Mouse (Mus musculus): ENCODE measurements around the gene Fgfr2. TPM values are rescaled to one million over a fixed set of nuclear protein-coding genes. Genes with fewer than 3 reads are reported as not detected.
A peak's percentile ranks its signal among the peaks of the same experiment; 100 is the strongest.

Gene Fgfr2
- polyA plus RNA-seq, 1 experiment from 2014 or later, result 93.4 TPM

DNA sequence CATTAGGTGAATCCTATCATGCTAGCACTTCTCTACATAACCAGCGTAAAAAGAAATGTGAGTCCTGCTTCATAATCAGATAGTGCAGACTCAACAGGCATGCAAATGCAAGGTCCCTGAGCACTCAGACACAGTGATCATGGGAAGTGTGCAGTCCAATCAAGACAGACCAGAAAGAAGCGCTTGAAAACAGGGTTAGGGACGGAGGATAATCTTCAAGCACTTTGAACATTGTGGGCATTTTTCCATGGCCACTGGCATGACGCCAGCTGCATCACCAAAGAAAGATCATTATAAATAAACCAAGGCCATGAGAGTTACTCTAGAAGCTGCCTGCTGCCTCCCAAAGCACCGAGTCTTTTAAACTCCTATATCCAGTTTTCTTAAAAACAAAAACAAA lies 2923.8 kb downstream of the Fgfr2 start:
- Histone ChIP-seq H3K36me3 (ENCODE audit: control insufficient read depth, insufficient read depth, low read length) (peaks cover 5% of the 10 kb centered on the region), H3K9me3 (replicated peaks; ENCODE audit: control insufficient read depth, low read length) (no peaks in the 10 kb centered on the region)

DNA sequence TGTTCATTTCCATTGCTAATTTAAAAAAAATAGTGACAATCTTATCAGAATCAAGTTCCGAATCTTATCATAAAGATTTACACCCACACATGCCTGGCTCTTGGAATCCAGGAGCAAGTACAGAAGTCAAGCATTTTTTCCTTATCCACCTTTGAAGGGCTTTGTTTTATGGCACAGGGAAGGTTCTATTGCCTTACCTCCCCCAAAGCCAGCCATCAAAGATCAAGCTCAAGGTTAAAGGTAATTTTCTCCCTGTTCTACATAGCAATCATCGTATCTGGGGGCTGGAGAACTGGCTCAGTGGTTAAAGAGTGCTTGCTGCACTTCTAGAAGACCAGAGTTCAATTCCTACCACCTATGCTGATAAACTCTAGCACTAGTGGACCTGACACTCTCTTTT lies 2928.1 kb downstream of the Fgfr2 start:
- Histone ChIP-seq H3K27me3 (ENCODE audit: control insufficient read depth, insufficient read depth, low read length) (no peaks in the 10 kb centered on the region), H3K36me3 (ENCODE audit: control insufficient read depth, insufficient read depth, low read length) (peaks cover 5% of the 10 kb centered on the region; the same call in 1 of the 2 replicates), H3K9me3 (replicated peaks; ENCODE audit: control insufficient read depth, low read length) (no peaks in the 10 kb centered on the region), H3K4me1 (ENCODE audit: control insufficient read depth, insufficient read depth, low read length) (peaks cover 20% of the 10 kb centered on the region; the same call in 1 of the 2 replicates), H3K27ac (ENCODE audit: low read length) (no peak overlapping the region), H3K4me2 (ENCODE audit: low read depth, low read length) (no peak overlapping the region), H3K4me3 (replicated peaks; ENCODE audit: low read length) (no peak overlapping the region), H3K9ac (ENCODE audit: low read length) (no peak overlapping the region)
- ATAC-seq (ENCODE audit: insufficient read depth, low FRiP score), result no peak
- WGBS, result 77% methylated on average over 2 of the region's 2 CpGs

More for the DNA sequence above, 2923.8 kb downstream of the Fgfr2 start:
- Histone ChIP-seq H3K4me3 (replicated peaks; ENCODE audit: low read length) (no peak overlapping the region), H3K27ac (ENCODE audit: low read length) (no peak overlapping the region), H3K4me1 (ENCODE audit: control insufficient read depth, insufficient read depth, low read length) (0 out of 2 replicates have a peak, but pooled peaks cover 7% of the 10 kb centered on the region), H3K4me2 (ENCODE audit: low read depth, low read length) (no peak overlapping the region), H3K9ac (ENCODE audit: low read length) (no peak overlapping the region), H3K27me3 (ENCODE audit: control insufficient read depth, insufficient read depth, low read length) (no peaks in the 10 kb centered on the region)
- no peak for ATAC-seq (ENCODE audit: insufficient read depth, low FRiP score)
- WGBS, result 64% methylated on average over 5 of the region's 5 CpGs

DNA sequence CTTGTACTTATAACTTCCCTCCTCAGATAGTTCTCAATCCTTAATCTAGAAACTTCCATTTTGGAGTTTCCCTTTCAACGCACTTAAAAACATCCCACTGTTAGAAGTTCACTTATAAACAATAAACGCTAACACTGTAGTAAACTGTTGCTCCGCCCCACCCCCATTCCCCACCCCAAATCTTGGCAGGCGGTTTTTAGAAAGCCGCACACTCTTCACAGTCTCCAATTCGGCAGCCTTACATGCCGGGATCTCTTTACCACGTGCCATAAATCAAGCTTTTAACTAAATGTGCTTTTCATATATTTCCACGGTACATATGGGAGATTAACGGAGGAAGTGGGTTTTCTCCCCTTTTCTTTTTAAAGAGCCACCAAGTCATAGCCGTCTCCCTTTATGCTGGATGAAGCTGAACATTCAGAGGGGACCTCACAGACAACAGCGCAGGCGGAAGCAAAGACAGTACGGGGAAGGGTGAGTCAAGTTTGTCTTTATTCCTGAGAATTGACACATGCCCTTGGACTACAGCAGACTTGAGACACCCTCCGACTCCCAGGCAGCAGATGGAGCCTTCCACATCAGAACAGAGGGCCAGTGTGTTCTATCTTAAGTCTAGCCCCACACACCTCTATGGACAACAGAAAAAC lies 2932.7 kb downstream of the Fgfr2 start:
- no peaks in the 10 kb centered on the region for H3K27me3 ChIP-seq (ENCODE audit: control insufficient read depth, insufficient read depth, low read length)
- H3K9me3 ChIP-seq (replicated peaks; ENCODE audit: control insufficient read depth, low read length), result no peaks in the 10 kb centered on the region
- H3K9ac ChIP-seq (ENCODE audit: low read length), result no peak overlapping the region
- H3K27ac ChIP-seq (ENCODE audit: low read length), result peak overlapping the region; percentile 40
- WGBS, result 38% methylated on average over 15 of the region's 15 CpGs
- no peak overlapping the region for H3K4me3 ChIP-seq (replicated peaks; ENCODE audit: low read length)
- peaks cover 15% of the 10 kb centered on the region; the same call in 1 of the 2 replicates for H3K4me1 ChIP-seq (ENCODE audit: control insufficient read depth, insufficient read depth, low read length)
- peaks cover 5% of the 10 kb centered on the region for H3K36me3 ChIP-seq (ENCODE audit: control insufficient read depth, insufficient read depth, low read length)
- H3K4me2 ChIP-seq (ENCODE audit: low read depth, low read length), result peak overlapping the region; percentile 10; the same call in 1 of the 2 replicates
- no peak for ATAC-seq (ENCODE audit: insufficient read depth, low FRiP score)

DNA sequence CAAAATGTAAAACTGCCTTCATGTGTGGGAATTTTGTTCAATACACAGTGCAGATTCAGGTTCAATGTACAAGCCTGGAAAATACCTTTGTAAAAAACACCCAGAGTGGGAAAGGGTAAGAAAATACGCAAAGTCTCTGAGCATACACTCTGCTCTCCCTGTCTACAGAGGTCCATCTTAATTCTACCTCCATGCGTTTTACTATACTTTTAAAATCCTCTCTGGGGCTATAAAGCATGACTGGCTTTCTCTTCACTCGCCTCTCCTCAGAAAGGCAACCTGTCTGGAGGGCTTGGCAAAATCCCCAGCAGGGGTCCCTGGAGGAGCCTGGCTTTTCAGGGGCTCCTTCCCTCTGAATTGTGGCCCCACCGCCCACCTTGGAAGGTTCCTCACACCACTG lies 2933.2 kb downstream of the Fgfr2 start:
- ATAC-seq (ENCODE audit: insufficient read depth, low FRiP score), result no peak
- Histone ChIP-seq H3K27ac (ENCODE audit: low read length) (peak overlapping the region; percentile 34; the same call in 1 of the 2 replicates), H3K9ac (ENCODE audit: low read length) (no peak overlapping the region), H3K9me3 (replicated peaks; ENCODE audit: control insufficient read depth, low read length) (no peaks in the 10 kb centered on the region), H3K4me2 (ENCODE audit: low read depth, low read length) (no peak overlapping the region), H3K4me1 (ENCODE audit: control insufficient read depth, insufficient read depth, low read length) (peaks cover 15% of the 10 kb centered on the region; the same call in 1 of the 2 replicates), H3K27me3 (ENCODE audit: control insufficient read depth, insufficient read depth, low read length) (no peaks in the 10 kb centered on the region), H3K4me3 (replicated peaks; ENCODE audit: low read length) (no peak overlapping the region), H3K36me3 (ENCODE audit: control insufficient read depth, insufficient read depth, low read length) (peaks cover 5% of the 10 kb centered on the region)
- WGBS, result 76% methylated on average over 4 of the region's 4 CpGs

DNA sequence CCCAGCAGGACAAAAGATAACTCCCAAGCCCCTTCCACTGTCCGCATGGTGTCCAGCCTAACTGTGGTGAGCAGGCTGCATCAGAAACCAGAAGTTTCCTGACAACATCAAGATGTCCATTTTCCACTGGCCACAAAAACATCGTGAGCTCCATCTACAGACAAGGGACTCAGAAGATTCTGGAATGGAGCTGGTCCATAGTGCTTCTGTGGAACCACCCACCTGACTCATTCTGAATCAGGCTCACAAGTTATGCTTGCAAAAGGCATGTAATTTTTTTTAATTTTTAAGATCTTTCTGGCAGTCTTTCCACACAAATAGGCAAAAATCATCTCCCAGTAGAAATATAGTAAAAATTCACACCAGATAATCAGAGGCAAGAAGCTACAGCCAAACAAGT lies 2935.0 kb downstream of the Fgfr2 start:
- Histone ChIP-seq H3K4me1 (ENCODE audit: control insufficient read depth, insufficient read depth, low read length) (peaks cover 13% of the 10 kb centered on the region), H3K4me3 (replicated peaks; ENCODE audit: low read length) (no peak overlapping the region), H3K27me3 (ENCODE audit: control insufficient read depth, insufficient read depth, low read length) (no peaks in the 10 kb centered on the region), H3K9ac (ENCODE audit: low read length) (no peak overlapping the region), H3K9me3 (replicated peaks; ENCODE audit: control insufficient read depth, low read length) (no peaks in the 10 kb centered on the region), H3K27ac (ENCODE audit: low read length) (no peak overlapping the region), H3K4me2 (ENCODE audit: low read depth, low read length) (no peak overlapping the region), H3K36me3 (ENCODE audit: control insufficient read depth, insufficient read depth, low read length) (peaks cover 20% of the 10 kb centered on the region)
- WGBS, result 87% methylated on average over 2 of the region's 2 CpGs
- ATAC-seq (ENCODE audit: insufficient read depth, low FRiP score), result no peak

DNA sequence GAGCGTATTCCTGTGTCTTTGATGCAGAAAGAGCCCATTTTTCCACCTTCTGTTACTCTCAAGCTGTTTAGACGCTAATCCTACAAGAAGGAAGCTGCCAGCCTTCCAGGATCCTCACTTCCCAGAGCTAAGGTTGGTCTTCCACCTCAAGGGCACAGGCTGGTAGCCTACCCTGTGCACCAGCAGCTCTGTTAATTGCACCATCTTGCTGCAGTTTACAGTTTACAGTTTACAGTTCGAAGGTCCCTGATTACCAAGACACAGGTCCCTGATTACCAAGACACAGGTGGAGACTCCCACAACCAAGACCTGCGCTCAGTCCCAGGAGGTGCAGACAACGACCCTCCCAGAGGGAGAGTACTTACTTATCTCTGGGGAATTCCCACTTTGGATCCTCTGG lies 2938.3 kb downstream of the Fgfr2 start:
- Histone ChIP-seq H3K4me3 (replicated peaks; ENCODE audit: low read length) (no peak overlapping the region), H3K9me3 (replicated peaks; ENCODE audit: control insufficient read depth, low read length) (no peaks in the 10 kb centered on the region), H3K4me2 (ENCODE audit: low read depth, low read length) (no peak overlapping the region), H3K27ac (ENCODE audit: low read length) (no peak overlapping the region), H3K36me3 (ENCODE audit: control insufficient read depth, insufficient read depth, low read length) (peaks cover 28% of the 10 kb centered on the region), H3K4me1 (ENCODE audit: control insufficient read depth, insufficient read depth, low read length) (peaks cover 5% of the 10 kb centered on the region), H3K9ac (ENCODE audit: low read length) (no peak overlapping the region), H3K27me3 (ENCODE audit: control insufficient read depth, insufficient read depth, low read length) (no peaks in the 10 kb centered on the region)
- WGBS, result 74% methylated on average over 5 of the region's 5 CpGs
- no peak for ATAC-seq (ENCODE audit: insufficient read depth, low FRiP score)

DNA sequence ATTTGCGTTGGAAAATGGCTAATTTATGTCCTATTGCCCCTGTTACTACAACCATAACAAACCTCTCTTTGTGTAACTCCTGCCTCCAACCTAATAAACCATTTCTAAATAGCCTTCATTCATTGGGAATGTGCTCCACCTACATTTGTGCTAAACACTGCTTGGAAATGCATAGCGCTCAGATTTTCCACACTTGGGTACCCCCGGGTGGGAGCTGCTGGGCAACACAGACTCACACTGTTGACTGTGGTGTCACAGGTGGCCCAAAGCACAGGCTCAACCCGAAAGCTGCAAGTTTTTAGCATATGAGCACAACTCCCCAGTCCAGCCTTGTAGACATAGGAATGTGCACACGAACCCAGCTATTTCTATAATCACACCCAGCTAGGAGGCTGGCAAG lies 2939.2 kb downstream of the Fgfr2 start:
- no peak overlapping the region for H3K4me3 ChIP-seq (replicated peaks; ENCODE audit: low read length)
- peaks cover 30% of the 10 kb centered on the region for H3K36me3 ChIP-seq (ENCODE audit: control insufficient read depth, insufficient read depth, low read length)
- 69% methylated on average over 5 of the region's 5 CpGs for WGBS
- H3K9me3 ChIP-seq (replicated peaks; ENCODE audit: control insufficient read depth, low read length), result no peaks in the 10 kb centered on the region
- peaks cover 5% of the 10 kb centered on the region for H3K4me1 ChIP-seq (ENCODE audit: control insufficient read depth, insufficient read depth, low read length)
- H3K9ac ChIP-seq (ENCODE audit: low read length), result no peak overlapping the region
- no peak overlapping the region for H3K4me2 ChIP-seq (ENCODE audit: low read depth, low read length)
- no peaks in the 10 kb centered on the region for H3K27me3 ChIP-seq (ENCODE audit: control insufficient read depth, insufficient read depth, low read length)
- H3K27ac ChIP-seq (ENCODE audit: low read length), result no peak overlapping the region
- ATAC-seq (ENCODE audit: insufficient read depth, low FRiP score), result no peak

DNA sequence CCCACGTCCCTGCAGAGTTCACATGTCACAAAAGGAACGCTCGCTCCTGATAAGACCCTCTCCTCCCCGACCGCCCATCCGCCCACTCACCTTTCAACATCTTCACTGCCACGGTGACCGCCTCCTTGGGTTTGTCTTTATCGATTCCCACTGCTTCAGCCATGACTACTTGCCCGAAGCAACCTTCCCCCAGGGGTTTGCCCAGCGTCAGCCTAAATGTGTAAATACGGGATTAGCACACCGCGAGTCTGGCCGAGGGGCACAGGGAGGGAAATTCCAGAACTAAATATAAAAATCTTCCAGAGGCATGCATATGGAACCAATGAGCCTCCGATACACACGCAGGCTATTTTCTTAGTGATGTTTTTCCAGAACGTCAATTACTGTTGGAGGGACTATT lies 2940.6 kb downstream of the Fgfr2 start:
- 24% methylated on average over 18 of the region's 18 CpGs for WGBS
- no peak overlapping the region; the same call in 1 of the 2 replicates for H3K9ac ChIP-seq (ENCODE audit: low read length)
- no peaks in the 10 kb centered on the region for H3K27me3 ChIP-seq (ENCODE audit: control insufficient read depth, insufficient read depth, low read length)
- no peak overlapping the region for H3K4me3 ChIP-seq (replicated peaks; ENCODE audit: low read length)
- H3K4me2 ChIP-seq (ENCODE audit: low read depth, low read length), result peak overlapping the region; percentile 19; the same call in 1 of the 2 replicates
- H3K4me1 ChIP-seq (ENCODE audit: control insufficient read depth, insufficient read depth, low read length), result peaks cover 5% of the 10 kb centered on the region
- H3K27ac ChIP-seq (ENCODE audit: low read length), result peak overlapping the region; percentile 37; the same call in 1 of the 2 replicates
- H3K9me3 ChIP-seq (replicated peaks; ENCODE audit: control insufficient read depth, low read length), result no peaks in the 10 kb centered on the region
- peaks cover 33% of the 10 kb centered on the region for H3K36me3 ChIP-seq (ENCODE audit: control insufficient read depth, insufficient read depth, low read length)
- no peak for ATAC-seq (ENCODE audit: insufficient read depth, low FRiP score)

DNA sequence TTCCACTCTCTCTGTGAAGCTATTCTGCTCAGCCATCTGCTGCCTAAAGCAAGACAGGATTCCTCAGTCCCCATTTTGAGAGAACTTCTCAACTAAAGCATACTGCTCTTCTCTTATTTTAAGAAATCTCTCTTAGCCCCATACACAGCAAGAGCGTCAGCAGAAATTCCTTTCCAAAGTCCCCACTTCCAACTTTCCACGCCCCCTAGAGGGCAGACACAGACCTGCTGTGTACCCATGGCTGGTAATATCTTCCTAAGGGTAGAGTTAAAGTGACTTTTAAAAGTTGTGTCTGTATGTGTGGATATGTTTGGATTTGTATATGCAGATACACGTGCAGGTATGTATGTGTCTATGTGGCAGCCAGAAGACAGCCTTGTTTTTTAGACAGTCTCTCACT lies 2944.2 kb downstream of the Fgfr2 start:
- no peak overlapping the region for H3K4me3 ChIP-seq (replicated peaks; ENCODE audit: low read length)
- no peaks in the 10 kb centered on the region for H3K9me3 ChIP-seq (replicated peaks; ENCODE audit: control insufficient read depth, low read length)
- no peak overlapping the region for H3K27ac ChIP-seq (ENCODE audit: low read length)
- no peaks in the 10 kb centered on the region for H3K27me3 ChIP-seq (ENCODE audit: control insufficient read depth, insufficient read depth, low read length)
- H3K9ac ChIP-seq (ENCODE audit: low read length), result no peak overlapping the region
- H3K4me2 ChIP-seq (ENCODE audit: low read depth, low read length), result no peak overlapping the region
- WGBS, result 66% methylated on average over 3 of the region's 3 CpGs
- H3K4me1 ChIP-seq (ENCODE audit: control insufficient read depth, insufficient read depth, low read length), result peaks cover 15% of the 10 kb centered on the region
- peaks cover 25% of the 10 kb centered on the region for H3K36me3 ChIP-seq (ENCODE audit: control insufficient read depth, insufficient read depth, low read length)
- no peak for ATAC-seq (ENCODE audit: insufficient read depth, low FRiP score)

All from stomach, embryonic 16.5 days (tissue).